Mouse (Mus musculus) thymus, postnatal 25 days (tissue): Measurements from ENCODE around the gene Sirt2.
A peak's percentile ranks its signal among the peaks of the same experiment; 100 is the strongest.

Experiments used
- DNase-seq: peaks from one replicate; pipeline ENCODE4 v3.0.0; 2022

The Sirt2 gene

DNA sequence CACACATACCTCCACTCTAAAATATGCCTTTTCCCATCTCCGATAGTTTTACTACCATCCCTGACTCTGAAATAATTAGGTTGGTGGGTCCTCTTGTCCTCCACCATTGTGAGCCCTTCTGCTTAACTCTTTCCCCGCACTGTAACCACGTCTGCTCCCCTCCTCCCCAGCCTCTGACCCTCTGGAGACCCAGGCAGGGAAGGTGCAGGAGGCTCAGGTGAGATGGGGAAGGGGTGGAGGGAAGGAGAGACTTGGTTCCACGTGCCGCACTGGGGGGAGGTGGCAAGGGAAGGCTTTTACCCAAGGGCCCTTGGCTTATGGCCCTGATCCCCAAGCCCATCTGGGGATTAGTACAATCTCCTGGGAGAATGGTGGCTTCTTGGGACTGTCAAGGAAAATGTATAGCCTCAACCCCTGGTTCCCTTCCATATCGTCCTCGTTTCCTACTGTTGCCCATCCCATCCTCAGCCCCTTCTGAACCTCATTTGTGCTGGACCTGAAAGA, 979 bp downstream of the Sirt2 start, which contains the start of gene Nfkbib:
TSS of gene Nfkbib (minus strand) at position 51 of the 504 bp plus-strand sequence.
- no peak for DNase-seq

DNA sequence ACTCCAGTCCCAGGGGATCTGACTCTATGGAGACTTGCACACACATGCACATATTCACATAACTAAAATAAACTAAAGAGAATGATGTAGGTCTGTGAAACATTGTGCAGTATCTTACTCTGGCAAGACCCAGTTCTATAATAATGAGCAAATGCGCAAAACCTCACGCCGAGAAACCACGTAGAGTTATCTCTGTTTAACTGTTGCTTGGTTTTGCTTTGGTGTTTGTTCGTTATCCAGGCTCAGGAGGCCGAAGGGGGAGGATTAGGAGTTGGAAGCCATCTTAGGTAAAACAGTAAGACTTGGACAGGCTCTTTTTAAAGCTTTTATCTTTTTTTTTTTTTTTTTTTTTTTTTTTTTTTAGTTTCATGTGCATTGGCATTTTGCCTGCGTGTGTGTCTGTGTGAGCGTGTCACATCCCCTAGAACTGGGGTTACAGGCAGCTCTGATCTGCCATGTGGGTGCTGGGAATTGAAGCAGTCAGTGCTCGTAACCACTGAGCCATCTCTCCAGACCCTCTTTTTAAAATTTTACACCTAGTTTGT, 3.0 kb downstream of the Sirt2 start:
- DNase-seq: no peak

DNA sequence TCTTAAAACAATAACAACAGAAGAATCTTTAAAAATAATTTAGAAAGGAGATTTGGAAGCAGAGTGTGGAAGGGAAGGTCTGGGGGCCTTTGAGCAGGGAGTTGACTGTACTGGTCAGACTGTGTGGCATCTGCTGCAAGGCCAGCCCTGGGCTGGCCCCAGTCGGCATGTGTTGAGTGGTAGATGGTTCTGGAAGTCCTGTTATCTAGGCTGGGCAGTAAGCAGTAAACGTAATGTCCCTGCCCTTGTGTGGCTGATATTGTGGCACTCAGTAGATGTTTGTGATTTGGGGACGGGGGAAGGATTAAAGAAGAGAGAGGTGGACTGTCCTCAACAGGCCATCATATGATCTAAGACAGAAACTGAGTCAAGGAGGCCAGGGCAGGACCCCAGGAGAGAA, 3.8 kb downstream of the Sirt2 start:
- no peak for DNase-seq

GRCm38 (mm10) chr7:28771867-28772266, 5.3 kb downstream of the Sirt2 start:
- DNase-seq: no peak

- no peak for DNase-seq
Measured at GRCm38 (mm10) chr7:28773163-28773562, 6.6 kb downstream of the Sirt2 start.

DNA sequence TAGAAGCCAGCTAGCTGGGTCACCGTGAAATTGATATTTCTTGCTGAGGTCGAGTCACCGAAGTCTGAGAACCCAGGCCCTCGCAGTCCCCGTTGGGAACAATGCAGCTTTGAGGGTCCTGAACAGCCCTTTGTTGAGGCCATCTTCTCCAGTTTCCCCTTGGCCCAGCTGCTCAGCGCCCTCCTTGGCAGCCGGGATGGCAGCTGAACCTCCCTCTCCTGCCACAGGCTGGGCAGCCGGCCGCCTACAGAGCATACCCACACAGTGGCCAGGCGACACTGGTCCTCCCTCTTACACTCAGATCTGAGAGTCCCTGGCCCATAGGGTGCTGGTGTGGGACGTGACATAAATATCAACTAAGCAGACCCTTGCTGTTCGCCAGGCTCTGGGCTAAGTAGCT, 7.6 kb downstream of the Sirt2 start:
- DNase-seq: no peak

DNA sequence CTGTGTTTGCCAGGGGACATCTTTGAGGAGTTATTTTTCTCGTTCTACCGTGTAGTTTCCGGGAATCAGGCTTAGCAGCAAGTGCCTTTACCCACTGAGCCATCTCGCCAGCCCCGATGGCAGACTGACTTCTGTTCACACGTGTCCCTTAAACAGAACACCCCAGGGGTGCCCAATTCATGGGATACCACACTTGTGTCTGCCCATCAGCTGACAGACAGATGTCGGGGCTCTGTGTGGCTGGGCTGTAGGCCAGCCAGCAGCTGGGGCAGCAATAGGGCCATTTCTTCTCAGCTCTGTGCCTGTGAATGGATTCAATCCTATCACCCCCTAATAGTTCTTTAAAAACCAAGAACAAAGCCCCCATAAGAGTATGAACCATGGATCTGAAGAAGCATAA, 8.6 kb downstream of the Sirt2 start:
- no peak for DNase-seq

- no peak for DNase-seq
Measured at GRCm38 (mm10) chr7:28778825-28779224, 12.3 kb downstream of the Sirt2 start.

GRCm38 (mm10) chr7:28780067-28780658, 13.6 kb downstream of the Sirt2 start:
- DNase-seq: peak; percentile 94

DNA sequence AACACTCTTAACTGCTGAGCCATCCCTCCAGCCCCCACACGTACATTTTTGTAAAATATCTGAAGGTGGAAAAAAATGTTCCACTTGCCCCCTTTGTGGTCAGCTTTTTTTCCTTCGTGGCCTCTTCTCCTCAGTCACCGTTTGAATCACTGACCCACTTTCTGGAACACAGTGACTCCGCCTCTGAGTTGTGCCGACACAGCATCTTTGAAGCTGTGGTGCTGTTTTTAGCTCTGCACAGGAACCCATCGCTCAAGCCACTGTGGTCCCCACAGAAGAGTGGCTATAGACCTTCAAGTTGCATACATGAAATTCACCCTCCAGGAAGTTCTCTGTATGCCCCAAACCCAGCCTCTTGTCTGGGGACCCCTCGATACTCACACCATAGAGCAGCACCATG, 14.3 kb downstream of the Sirt2 start:
- DNase-seq: no peak

GRCm38 (mm10) chr7:28781261-28781663, 14.7 kb downstream of the Sirt2 start:
- DNase-seq: peak; percentile 86

DNA sequence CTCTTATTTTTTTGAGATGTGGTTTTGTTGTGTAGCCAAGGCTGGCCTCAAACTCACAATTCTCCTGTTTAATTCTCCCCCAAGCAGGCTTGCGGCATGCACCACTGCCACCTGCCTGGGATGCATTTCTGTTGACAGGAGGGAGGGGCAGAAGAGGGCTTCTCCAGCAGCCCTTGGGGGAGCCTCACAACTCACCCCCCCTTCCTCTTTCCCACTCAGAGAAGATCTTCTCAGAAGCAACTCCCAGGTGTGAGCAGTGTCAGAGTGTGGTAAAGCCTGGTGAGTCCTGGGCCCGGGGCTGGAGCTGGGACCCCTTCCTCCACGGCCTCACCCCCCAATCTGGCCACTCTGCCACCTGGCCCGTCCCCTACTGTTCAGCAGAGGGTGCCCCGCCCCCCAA, 18.6 kb downstream of the Sirt2 start:
- peak; percentile 58 for DNase-seq

GRCm38 (mm10) chr7:28787884-28788283, 21.3 kb downstream of the Sirt2 start:
- DNase-seq: no peak

DNA sequence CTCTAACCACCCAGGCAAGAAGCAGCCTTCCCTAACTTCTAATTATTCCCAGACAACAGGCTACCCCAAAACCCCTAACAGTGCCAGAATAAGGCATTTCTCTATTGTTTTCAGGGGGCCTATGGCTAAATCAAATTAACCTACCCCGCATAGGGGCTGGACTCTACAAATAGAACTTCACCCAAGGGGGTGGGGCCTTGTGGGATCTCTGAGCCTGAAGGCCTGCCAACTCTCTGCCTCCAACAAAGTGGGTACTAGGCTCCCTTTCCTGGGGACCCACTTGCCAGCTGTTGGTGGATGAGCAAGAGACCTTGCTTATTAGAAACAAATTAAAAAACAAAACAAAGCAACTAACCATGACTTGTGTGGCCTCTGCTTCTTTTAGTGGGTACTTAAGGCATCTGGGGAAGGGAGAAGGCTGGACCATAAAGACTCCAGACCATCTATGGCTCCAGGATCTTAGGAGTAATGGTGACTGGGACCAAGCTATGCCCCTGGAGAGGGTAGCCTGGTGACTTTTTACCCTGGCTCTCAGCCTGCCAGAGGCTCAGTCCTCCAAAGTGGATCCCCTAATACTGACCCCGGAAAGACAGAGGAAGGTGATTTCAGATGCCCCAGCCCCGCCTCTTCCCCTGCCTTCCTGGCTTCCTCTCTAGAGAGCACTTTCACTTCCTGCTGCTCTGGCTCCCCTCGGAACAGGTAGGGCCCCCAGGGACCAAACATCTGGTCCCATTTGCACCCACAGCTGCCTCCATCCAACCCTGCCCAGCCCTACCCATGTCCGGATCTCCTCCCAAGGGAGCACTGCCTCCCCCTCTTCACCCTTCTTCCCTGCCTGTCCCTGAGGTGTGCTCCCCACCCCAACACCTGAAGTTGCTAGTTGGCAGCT, 22.0 kb downstream of the Sirt2 start, which contains the start of gene Rinl:
TSS of gene Rinl (plus strand) at position 663 of the 889 bp plus-strand sequence.
- DNase-seq: peak; percentile 81

DNA sequence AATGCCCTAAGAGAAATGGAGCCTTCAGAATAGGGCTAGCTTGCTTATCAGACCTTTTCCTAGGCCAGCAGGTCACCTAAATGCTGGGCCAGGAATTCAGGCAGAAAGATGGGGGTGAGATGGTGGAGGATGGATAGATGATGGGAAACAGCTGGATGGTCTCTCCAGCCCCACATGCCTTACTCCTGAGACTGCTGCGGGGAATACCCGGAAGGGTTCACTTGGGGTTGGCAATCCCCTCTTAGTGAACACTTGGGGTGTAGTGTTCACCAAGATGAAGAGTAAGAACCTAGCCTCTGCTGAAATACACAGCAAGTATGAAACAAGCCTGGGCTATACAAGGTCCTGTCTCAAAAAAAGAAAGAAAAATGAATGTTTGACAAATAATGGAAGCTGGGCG, 22.7 kb downstream of the Sirt2 start:
- no peak for DNase-seq

GRCm38 (mm10) chr7:28790066-28790806, 23.7 kb downstream of the Sirt2 start:
- DNase-seq: no peak

DNA sequence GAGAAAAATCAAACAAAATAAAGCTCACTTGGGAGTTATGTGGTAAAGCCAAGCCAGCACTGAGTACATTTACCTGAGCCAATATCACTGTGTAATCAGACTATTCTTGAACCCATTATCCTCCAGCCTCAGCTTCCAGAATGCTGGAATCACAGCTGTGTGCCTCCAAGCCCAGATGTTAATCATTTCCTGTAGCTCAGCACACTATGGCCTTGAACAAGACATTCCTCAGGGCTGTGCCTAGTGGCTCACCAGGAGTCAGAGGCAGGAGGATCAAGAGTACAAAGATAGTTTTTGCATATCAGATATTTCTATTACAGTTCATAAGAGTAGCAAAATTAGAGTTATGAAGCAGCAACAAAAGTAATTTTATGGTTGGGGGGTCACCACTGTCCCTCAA, 25.2 kb downstream of the Sirt2 start:
- no peak for DNase-seq

- peak; percentile 55 for DNase-seq
Measured at GRCm38 (mm10) chr7:28792391-28793185, 26.1 kb downstream of the Sirt2 start.

DNA sequence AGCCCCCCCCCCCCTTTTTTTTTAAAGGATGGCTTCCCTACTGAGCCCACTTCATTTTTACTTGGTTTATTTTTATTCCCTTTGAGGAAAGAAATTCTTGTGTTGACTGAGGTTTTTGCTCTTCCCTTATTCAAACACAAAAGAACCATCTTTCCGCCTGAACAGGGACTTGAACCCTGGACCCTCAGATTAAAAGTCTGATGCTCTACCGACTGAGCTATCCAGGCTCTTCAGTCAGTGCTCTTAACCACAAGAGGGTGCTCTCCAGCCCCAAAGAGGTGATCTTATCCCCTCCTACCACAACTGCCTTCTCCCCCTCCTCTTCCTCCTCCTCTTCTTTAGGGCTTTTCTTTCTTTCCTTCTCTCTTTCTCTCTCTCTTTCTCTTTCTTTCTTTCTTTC, 27.3 kb downstream of the Sirt2 start:
- peak; percentile 68 for DNase-seq

DNA sequence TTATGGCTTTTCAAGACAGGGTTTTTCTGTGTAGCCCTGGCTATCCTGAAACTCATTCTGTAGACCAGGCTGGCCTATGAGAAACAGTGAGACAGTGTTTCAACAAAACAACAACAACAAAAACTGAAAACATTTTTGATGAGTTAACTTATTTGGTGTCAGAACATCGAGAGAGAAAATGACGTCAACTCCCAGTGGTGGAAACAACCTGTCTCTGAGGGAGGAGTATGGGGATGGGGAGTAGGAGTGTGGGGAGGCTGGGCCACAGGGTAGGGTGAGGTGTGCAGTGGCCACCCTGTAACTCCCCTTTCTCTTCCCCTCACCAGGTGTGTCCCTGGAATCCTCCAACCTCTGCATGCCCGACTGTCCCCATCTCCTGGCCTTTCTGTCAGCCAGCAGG, 28.0 kb downstream of the Sirt2 start:
- no peak for DNase-seq

GRCm38 (mm10) chr7:28795832-28796231, 29.3 kb downstream of the Sirt2 start:
- no peak for DNase-seq

GRCm38 (mm10) chr7:28796562-28796975, 30.0 kb downstream of the Sirt2 start:
- DNase-seq: peak; percentile 80
